Mouse (Mus musculus) hindbrain, embryonic 13.5 days (tissue): ENCODE results near the gene Dlgap4. TPM values are rescaled to one million over a fixed set of nuclear protein-coding genes. Genes with fewer than 3 reads are reported as not detected.

ENCODE experiments used
- ATAC-seq: fragments of 200-750 bp; cut with Nextera tagmentation; 2 replicates; pipeline ENCODE4 v1.8.0; 2017; ENCODE audit warnings: moderate TSS enrichment; ENCODE audit not compliant: low FRiP score
- H3K27ac ChIP-seq: fragments of 300-500 bp; sonication (generic); 2 replicates; pipeline ENCODE4 v1.5.1; 2015; ENCODE audit warnings: inconsistent platforms, mild to moderate bottlenecking, moderate library complexity
- H3K27me3 ChIP-seq: fragments of 300-500 bp; sonication (generic); 2 replicates; pipeline ENCODE4 v1.6.1; 2015; ENCODE audit warnings: mild to moderate bottlenecking, inconsistent platforms
- H3K36me3 ChIP-seq: fragments of 300-500 bp; sonication (generic); 2 replicates; pipeline ENCODE4 v1.6.1; 2015; ENCODE audit warnings: mild to moderate bottlenecking, inconsistent platforms
- H3K4me1 ChIP-seq: fragments of 300-500 bp; sonication (generic); replicated peaks from 2 replicates; pipeline ENCODE4 v1.6.1; 2015; ENCODE audit warnings: inconsistent platforms
- H3K4me2 ChIP-seq: fragments of 300-500 bp; sonication (generic); 2 replicates; pipeline ENCODE4 v1.6.1; 2015; ENCODE audit warnings: inconsistent platforms, mild to moderate bottlenecking, moderate library complexity
- H3K4me3 ChIP-seq: fragments of 300-500 bp; sonication (generic); 2 replicates; pipeline ENCODE4 v1.5.1; 2015; ENCODE audit warnings: mild to moderate bottlenecking, inconsistent platforms
- H3K9ac ChIP-seq: fragments of 300-500 bp; sonication (generic); 2 replicates; pipeline ENCODE4 v1.6.1; 2015; ENCODE audit warnings: mild to moderate bottlenecking, inconsistent platforms
- H3K9me3 ChIP-seq: fragments of 300-500 bp; sonication (generic); 2 replicates; pipeline ENCODE4 v1.6.1; 2016; ENCODE audit warnings: inconsistent platforms
- WGBS: fragments of 180-500 bp; shearing (Covaris S2); methylation state at CpG from one replicate; pipeline ENCODE4 v1.1.7; 2015; 5-methylcytosine and 5-hydroxymethylcytosine counted together
- polyA plus RNA-seq: library from polyadenylated mRNA; unstranded; fragments of >200 nt; fragmentation: Nextera tagmentation; extraction: Ambion mirVana; gene quantifications from 2 replicates; pipeline ENCODE4 v1.2.1, GENCODE M21; 2015

Dlgap4 gene
- polyA plus RNA-seq, 1 experiment from 2014 or later = 232 TPM

DNA sequence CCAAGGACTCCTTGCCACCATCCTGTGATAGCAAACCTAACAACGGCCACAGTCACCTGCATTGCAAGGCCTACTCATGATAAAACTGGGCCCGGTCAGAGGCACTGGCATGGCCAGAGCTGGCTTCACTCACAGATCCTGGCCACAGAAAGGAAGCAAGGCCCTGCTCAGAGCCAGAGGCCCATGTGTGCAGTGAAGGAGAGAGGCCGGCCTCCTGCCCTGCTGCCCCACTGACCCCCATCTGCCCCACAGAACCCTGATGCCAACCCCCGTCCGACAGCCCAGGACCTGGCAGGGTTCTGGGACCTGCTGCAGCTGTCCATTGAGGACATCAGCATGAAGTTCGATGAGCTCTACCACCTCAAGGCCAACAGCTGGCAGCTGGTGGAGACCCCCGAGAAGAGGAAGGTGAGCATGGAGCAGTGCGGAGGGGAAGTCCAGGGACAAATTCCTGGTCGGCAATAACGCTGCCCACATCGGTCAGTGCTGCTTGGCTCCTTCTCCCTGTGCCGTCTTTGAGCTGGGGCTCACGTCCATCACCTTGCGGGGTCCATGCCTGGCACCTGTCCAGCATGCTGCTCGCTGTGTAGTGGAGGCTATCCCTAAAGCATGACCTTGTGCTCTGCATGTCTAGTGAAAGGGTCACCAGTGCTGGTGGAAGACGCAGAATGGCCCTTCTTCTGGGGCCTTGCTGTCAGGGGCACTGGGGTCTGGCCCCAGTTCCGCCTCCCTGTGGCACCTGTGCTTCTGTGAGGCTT is 148.2 kb downstream of the Dlgap4 start:
- Histone ChIP-seq H3K36me3 (peaks cover 83% of the 10 kb centered on the region), H3K27ac (no peak overlapping the region; the same call in 1 of the 2 replicates), H3K9me3 (peaks cover 3% of the 10 kb centered on the region; the same call in 1 of the 2 replicates), H3K9ac (no peak overlapping the region), H3K4me2 (no peak overlapping the region), H3K4me3 (no peak overlapping the region), H3K27me3 (no peaks in the 10 kb centered on the region), H3K4me1 (no peaks in the 10 kb centered on the region)
- ATAC-seq = no peak
- WGBS = 95% methylated on average over 17 of the region's 17 CpGs

GRCm38 (mm10) chr2:156762499-156762898 is 149.0 kb downstream of the Dlgap4 start:
- peaks cover 1% of the 10 kb centered on the region; the same call in 1 of the 2 replicates for H3K9me3 ChIP-seq
- no peaks in the 10 kb centered on the region for H3K27me3 ChIP-seq
- peaks cover 75% of the 10 kb centered on the region for H3K36me3 ChIP-seq
- no peak for ATAC-seq
- 80% methylated on average over 21 of the region's 21 CpGs for WGBS
- H3K27ac ChIP-seq = no peak overlapping the region; the same call in none of the 2 replicates
- no peak overlapping the region for H3K9ac ChIP-seq
- H3K4me1 ChIP-seq = no peaks in the 10 kb centered on the region
- H3K4me2 ChIP-seq = no peak overlapping the region
- no peak overlapping the region for H3K4me3 ChIP-seq

- Histone ChIP-seq H3K9ac (no peak overlapping the region), H3K27me3 (no peaks in the 10 kb centered on the region), H3K4me2 (no peak overlapping the region), H3K4me1 (no peaks in the 10 kb centered on the region), H3K9me3 (no peaks in the 10 kb centered on the region; the same call in 1 of the 2 replicates), H3K36me3 (peaks cover 69% of the 10 kb centered on the region), H3K4me3 (no peak overlapping the region), H3K27ac (peak overlapping the region; percentile 23; the same call in 1 of the 2 replicates)
- ATAC-seq = no peak
- WGBS = 81% methylated on average over 11 of the region's 11 CpGs
Observed at GRCm38 (mm10) chr2:156763101-156763500, 149.6 kb downstream of the Dlgap4 start.

GRCm38 (mm10) chr2:156764022-156764421 is 150.5 kb downstream of the Dlgap4 start:
- peak; percentile 26; the same call in 1 of the 2 replicates for ATAC-seq
- Histone ChIP-seq H3K4me3 (no peak overlapping the region), H3K27me3 (no peaks in the 10 kb centered on the region), H3K36me3 (peaks cover 60% of the 10 kb centered on the region), H3K9ac (no peak overlapping the region), H3K4me2 (no peak overlapping the region), H3K4me1 (no peaks in the 10 kb centered on the region), H3K27ac (no peak overlapping the region), H3K9me3 (no peaks in the 10 kb centered on the region)
- 94% methylated on average over 10 of the region's 10 CpGs for WGBS

GRCm38 (mm10) chr2:156764747-156765146 is 151.2 kb downstream of the Dlgap4 start:
- ATAC-seq = no peak
- Histone ChIP-seq H3K27ac (no peak overlapping the region), H3K4me1 (no peaks in the 10 kb centered on the region), H3K4me3 (no peak overlapping the region), H3K9me3 (no peaks in the 10 kb centered on the region), H3K36me3 (peaks cover 53% of the 10 kb centered on the region), H3K9ac (no peak overlapping the region), H3K4me2 (no peak overlapping the region), H3K27me3 (no peaks in the 10 kb centered on the region)
- 82% methylated on average over 4 of the region's 4 CpGs for WGBS

- Histone ChIP-seq H3K27ac (no peak overlapping the region), H3K9ac (no peak overlapping the region), H3K4me1 (no peaks in the 10 kb centered on the region), H3K4me2 (no peak overlapping the region), H3K27me3 (no peaks in the 10 kb centered on the region), H3K4me3 (no peak overlapping the region), H3K36me3 (peaks cover 45% of the 10 kb centered on the region), H3K9me3 (no peaks in the 10 kb centered on the region)
- 91% methylated on average over 8 of the region's 8 CpGs for WGBS
- no peak for ATAC-seq
Observed at GRCm38 (mm10) chr2:156765593-156765992, 152.1 kb downstream of the Dlgap4 start.

DNA sequence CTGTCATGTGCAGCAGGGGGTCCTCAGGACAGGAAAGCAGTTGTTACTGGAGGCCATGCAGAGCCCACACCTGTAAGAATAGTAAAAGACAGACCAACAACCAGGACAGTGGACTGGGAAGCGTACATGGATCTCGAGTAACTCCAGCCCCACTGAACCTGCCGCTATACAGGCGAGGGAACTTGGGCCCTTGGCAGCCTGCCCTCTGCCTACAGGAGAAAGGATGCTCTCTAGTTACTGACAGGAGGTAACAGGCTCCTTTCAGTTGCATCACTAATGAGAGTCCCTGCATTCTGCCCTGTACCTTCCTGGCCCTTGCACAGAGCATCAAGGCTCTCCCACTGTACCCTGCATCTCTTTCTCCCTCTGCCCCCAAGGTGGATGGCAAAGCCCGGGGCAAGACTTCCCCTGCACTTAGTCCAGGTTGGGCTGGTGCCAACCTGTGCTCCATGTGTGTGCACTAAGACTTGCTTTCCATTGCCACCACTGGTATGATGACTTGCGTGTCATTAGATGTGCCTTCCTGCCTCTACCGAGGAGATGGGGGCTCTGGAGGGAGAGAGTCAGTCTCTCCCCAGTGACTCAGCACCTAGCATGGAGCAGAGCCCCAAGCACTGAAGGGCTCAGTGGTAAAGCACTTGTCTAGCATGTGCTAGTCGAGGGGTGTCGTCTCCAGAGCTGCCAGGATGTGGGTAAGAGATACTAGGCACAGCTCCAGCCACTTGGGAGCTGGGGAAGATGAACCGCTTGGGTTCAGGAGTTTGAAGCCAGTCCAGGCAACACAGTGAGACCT is 152.9 kb downstream of the Dlgap4 start:
- ATAC-seq = no peak
- H3K4me1 ChIP-seq = no peaks in the 10 kb centered on the region
- H3K9ac ChIP-seq = no peak overlapping the region
- H3K27me3 ChIP-seq = no peaks in the 10 kb centered on the region
- no peak overlapping the region for H3K4me3 ChIP-seq
- H3K36me3 ChIP-seq = peaks cover 36% of the 10 kb centered on the region
- H3K27ac ChIP-seq = peak overlapping the region; percentile 48; the same call in 1 of the 2 replicates
- WGBS = 85% methylated on average over 10 of the region's 10 CpGs
- H3K9me3 ChIP-seq = no peaks in the 10 kb centered on the region
- H3K4me2 ChIP-seq = no peak overlapping the region

- no peak overlapping the region for H3K9ac ChIP-seq
- H3K4me3 ChIP-seq = no peak overlapping the region
- H3K27me3 ChIP-seq = no peaks in the 10 kb centered on the region
- H3K36me3 ChIP-seq = peaks cover 29% of the 10 kb centered on the region
- no peaks in the 10 kb centered on the region for H3K9me3 ChIP-seq
- H3K4me2 ChIP-seq = no peak overlapping the region
- peak overlapping the region; percentile 48; the same call in 1 of the 2 replicates for H3K27ac ChIP-seq
- 79% methylated on average over 5 of the region's 5 CpGs for WGBS
- no peak for ATAC-seq
- H3K4me1 ChIP-seq = no peaks in the 10 kb centered on the region
Observed at GRCm38 (mm10) chr2:156767108-156767507, 153.6 kb downstream of the Dlgap4 start.

DNA sequence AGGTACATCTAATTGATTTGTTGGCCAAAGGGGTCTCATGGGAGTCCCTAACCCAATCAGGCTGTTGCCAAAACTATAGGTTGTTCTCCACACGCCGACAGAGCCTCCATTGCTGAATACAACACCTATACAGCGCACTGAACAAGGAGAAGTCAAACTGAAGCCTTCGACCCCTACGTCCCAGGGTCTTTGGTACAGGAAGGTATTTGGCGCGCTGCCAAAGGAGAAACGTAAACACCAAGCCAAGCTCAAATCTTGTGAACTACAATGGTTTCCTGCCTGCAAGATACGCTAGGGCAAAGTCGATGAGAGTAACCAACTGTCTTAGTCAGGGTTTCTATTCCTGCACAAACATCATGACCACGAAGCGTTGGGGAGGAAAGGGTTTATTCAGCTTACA is 155.8 kb downstream of the Dlgap4 start:
- 88% methylated on average over 12 of the region's 12 CpGs for WGBS
- ATAC-seq = no peak
- H3K4me1 ChIP-seq = peaks cover under 1% of the 10 kb centered on the region

DNA sequence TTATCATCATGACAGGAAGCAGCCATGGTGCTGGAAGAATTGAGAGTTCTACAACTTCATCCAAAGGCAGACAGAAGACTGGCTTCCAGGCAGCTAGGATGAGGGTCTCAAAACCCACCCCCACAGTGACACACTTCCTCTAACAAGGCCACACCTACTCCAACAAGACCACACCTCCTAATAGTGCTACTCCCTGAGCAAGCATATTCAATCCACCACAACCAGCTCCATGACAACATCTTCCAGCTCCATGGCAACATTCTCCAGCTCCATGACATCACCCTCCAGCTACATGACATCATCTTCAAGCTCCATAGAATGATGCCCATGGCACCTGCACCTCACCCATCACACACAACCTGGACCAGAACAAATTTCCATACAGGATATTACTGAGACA is 160.0 kb downstream of the Dlgap4 start:
- ATAC-seq = no peak
- Histone ChIP-seq H3K4me2 (no peak overlapping the region), H3K9ac (no peak overlapping the region), H3K4me1 (peaks cover 28% of the 10 kb centered on the region), H3K36me3 (no peaks in the 10 kb centered on the region), H3K27ac (no peak overlapping the region), H3K27me3 (peaks cover 17% of the 10 kb centered on the region), H3K9me3 (no peaks in the 10 kb centered on the region), H3K4me3 (no peak overlapping the region)

More for the DNA sequence above, 155.8 kb downstream of the Dlgap4 start:
- Histone ChIP-seq H3K36me3 (peaks cover 8% of the 10 kb centered on the region), H3K4me3 (no peak overlapping the region), H3K4me2 (no peak overlapping the region), H3K27me3 (no peaks in the 10 kb centered on the region), H3K9ac (no peak overlapping the region), H3K27ac (no peak overlapping the region), H3K9me3 (no peaks in the 10 kb centered on the region)

DNA sequence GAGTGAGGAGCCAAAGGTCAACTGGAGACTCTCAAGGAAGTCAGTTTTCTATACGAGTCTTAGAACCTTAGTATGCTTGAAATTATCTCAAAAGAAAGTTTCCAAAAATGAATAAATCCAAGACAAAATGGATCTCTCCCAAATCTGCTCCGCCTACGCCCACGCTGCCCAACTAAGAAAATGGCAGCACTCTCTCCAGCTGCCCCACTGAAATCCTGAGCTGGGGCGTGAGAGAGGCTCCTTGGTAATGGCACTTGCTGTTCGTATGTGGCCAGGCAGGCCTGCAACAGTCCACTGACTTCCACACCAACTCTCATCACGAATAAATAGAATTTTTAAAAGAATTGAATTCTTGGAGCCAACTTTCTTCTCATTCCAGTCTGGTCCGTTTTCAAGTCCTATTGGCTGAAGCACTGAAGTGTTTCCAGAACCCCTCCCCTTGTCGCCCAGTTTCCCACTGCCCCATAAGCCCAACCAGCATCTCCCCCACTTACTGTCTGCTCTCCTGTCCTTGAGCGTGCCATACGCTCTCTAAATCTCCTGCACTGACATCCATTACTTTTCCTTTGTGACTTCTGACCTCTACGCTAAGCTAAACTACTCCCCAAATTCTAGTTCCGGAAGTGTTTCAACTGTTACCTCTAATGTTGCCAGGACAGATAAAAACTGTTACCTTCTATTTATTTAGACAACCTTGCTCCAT is 160.7 kb downstream of the Dlgap4 start:
- Histone ChIP-seq H3K36me3 (no peaks in the 10 kb centered on the region), H3K4me3 (peak overlapping the region; percentile 37), H3K4me2 (peak overlapping the region; percentile 69), H3K27ac (peak overlapping the region; percentile 27; the same call in 1 of the 2 replicates), H3K27me3 (peaks cover 17% of the 10 kb centered on the region), H3K9me3 (no peaks in the 10 kb centered on the region), H3K4me1 (peaks cover 28% of the 10 kb centered on the region), H3K9ac (peak overlapping the region; percentile 64; the same call in 1 of the 2 replicates)
- WGBS = 72% methylated on average over 13 of the region's 13 CpGs
- ATAC-seq = no peak
